Mouse (Mus musculus) adrenal gland, adult (tissue): ENCODE measurements around the gene Adamts20.
"Not testable (repeated sequence)": the region's sequence is repeated elsewhere in the genome, so short reads cannot be mapped to it uniquely, and the experiment has no call there.

Experiments
- DNase-seq, 2 experiments: peaks; one replicate each; pipeline ENCODE4 v3.0.0; 2022 to 2023; ENCODE audit warnings: low spot score in 1 of 2; ENCODE audit not compliant: inconsistent age in 2 of 2

Adamts20 gene

GRCm38 (mm10) chr15:94444437-94445136 lies 20.6 kb downstream of the Adamts20 start:
- DNase-seq, result no peak

GRCm38 (mm10) chr15:94444043-94444436 lies 21.2 kb downstream of the Adamts20 start:
- DNase-seq, result peak; percentile 33 to 57

GRCm38 (mm10) chr15:94443025-94443424 lies 22.2 kb downstream of the Adamts20 start:
- DNase-seq, result no peak

- DNase-seq, result no peak
These were observed 29.7 kb downstream of the Adamts20 start for GRCm38 (mm10) chr15:94435532-94435931.

- DNase-seq, result no peak
These were observed 34.4 kb downstream of the Adamts20 start for GRCm38 (mm10) chr15:94430681-94431405.

GRCm38 (mm10) chr15:94428726-94429125 lies 36.5 kb downstream of the Adamts20 start:
- DNase-seq, result no peak

- DNase-seq, result no peak
These were observed 37.6 kb downstream of the Adamts20 start for GRCm38 (mm10) chr15:94427482-94428214.

GRCm38 (mm10) chr15:94420526-94420925 lies 44.7 kb downstream of the Adamts20 start:
- DNase-seq, result no peak

- DNase-seq, result no peak
These were observed 46.1 kb downstream of the Adamts20 start for GRCm38 (mm10) chr15:94419167-94419566.

GRCm38 (mm10) chr15:94418427-94418826 lies 46.8 kb downstream of the Adamts20 start:
- DNase-seq, result no peak

- DNase-seq, result no peak
These were observed 47.7 kb downstream of the Adamts20 start for GRCm38 (mm10) chr15:94417216-94418155.

- DNase-seq, result no peak
These were observed 55.4 kb downstream of the Adamts20 start for GRCm38 (mm10) chr15:94409832-94410231.

- DNase-seq, result no peak
These were observed 58.9 kb downstream of the Adamts20 start for GRCm38 (mm10) chr15:94406364-94406763.

GRCm38 (mm10) chr15:94404071-94404545 lies 61.1 kb downstream of the Adamts20 start:
- DNase-seq, result peak; percentile 86 to 93

GRCm38 (mm10) chr15:94403461-94404070 lies 61.7 kb downstream of the Adamts20 start:
- peak; percentile 7 to 56 for DNase-seq

- no peak for DNase-seq
These were observed 62.2 kb downstream of the Adamts20 start for GRCm38 (mm10) chr15:94403018-94403417.

- DNase-seq, result no peak
These were observed 72.5 kb downstream of the Adamts20 start for GRCm38 (mm10) chr15:94392737-94393136.

- not testable (repeated sequence) for DNase-seq
These were observed 75.1 kb downstream of the Adamts20 start for GRCm38 (mm10) chr15:94390127-94390526.

GRCm38 (mm10) chr15:94379425-94379824 lies 85.8 kb downstream of the Adamts20 start:
- DNase-seq, result peak; percentile 11 to 65

- peak in 1 of 2 experiments; percentile 45 for DNase-seq
These were observed 92.7 kb downstream of the Adamts20 start for GRCm38 (mm10) chr15:94372548-94372947.
